Mouse (Mus musculus) hindbrain, postnatal 0 days (tissue): Measurements from ENCODE around the gene Ms4a4a. TPM values are rescaled to one million over a fixed set of nuclear protein-coding genes. Genes with fewer than 3 reads are reported as not detected.
A peak's percentile ranks its signal among the peaks of the same experiment; 100 is the strongest.

Source experiments
- ATAC-seq: fragments of 200-750 bp; cut with Nextera tagmentation; 2 replicates; pipeline ENCODE4 v1.8.0; 2017; ENCODE audit warnings: mild to moderate bottlenecking, moderate TSS enrichment, moderate library complexity
- DNase-seq: peaks from one replicate; pipeline ENCODE4 v3.0.0-alpha.2; 2015; ENCODE audit warnings: low spot score
- H3K27ac ChIP-seq: fragments of 300-500 bp; sonication (generic); 2 replicates; pipeline ENCODE4 v1.5.1; 2014; ENCODE audit warnings: mild to moderate bottlenecking
- H3K27me3 ChIP-seq: fragments of 300-500 bp; sonication (generic); 2 replicates; pipeline ENCODE4 v1.6.1; 2014; ENCODE audit warnings: low read length, mixed read lengths; ENCODE audit not compliant: insufficient read depth
- H3K36me3 ChIP-seq: fragments of 300-500 bp; sonication (generic); 2 replicates; pipeline ENCODE4 v1.6.1; 2014; ENCODE audit warnings: low read length, mixed read lengths; ENCODE audit not compliant: insufficient read depth
- H3K4me1 ChIP-seq: fragments of 300-500 bp; sonication (generic); 2 replicates; pipeline ENCODE4 v1.6.1; 2014; ENCODE audit warnings: antibody characterized with exemption, low read length, mixed read lengths; ENCODE audit not compliant: insufficient read depth
- H3K4me2 ChIP-seq: fragments of 300-500 bp; sonication (generic); 2 replicates; pipeline ENCODE4 v1.6.1; 2014; ENCODE audit warnings: low read depth, mild to moderate bottlenecking, low read length, moderate library complexity, mixed read lengths
- H3K4me3 ChIP-seq: fragments of 300-500 bp; sonication (generic); 2 replicates; pipeline ENCODE4 v1.5.1; 2014; ENCODE audit warnings: low read length
- H3K9ac ChIP-seq: fragments of 300-500 bp; sonication (generic); replicated peaks from 2 replicates; pipeline ENCODE4 v1.6.1; 2014; ENCODE audit warnings: mild to moderate bottlenecking, low read length, moderate library complexity, mixed read lengths
- H3K9me3 ChIP-seq: fragments of 300-500 bp; sonication (generic); 2 replicates; pipeline ENCODE4 v1.6.1; 2016; ENCODE audit warnings: low read length, mixed read lengths
- CTCF ChIP-seq: IDR thresholded peaks from 2 replicates; pipeline ENCODE4 v1.5.1; 2016; ENCODE audit warnings: antibody characterized with exemption, control low read depth, low read depth
- WGBS: fragments of 180-500 bp; shearing (Covaris S2); extraction: QIAGEN DNeasy Blood & Tissue Kit; methylation state at CpG from one replicate; pipeline ENCODE4 v1.1.7; 2014; 5-methylcytosine and 5-hydroxymethylcytosine counted together
- polyA plus RNA-seq: library from polyadenylated mRNA; unstranded; fragments of >200 nt; fragmentation: Nextera tagmentation; extraction: Ambion mirVana; gene quantifications from 2 replicates; pipeline ENCODE4 v1.2.1, GENCODE M21; 2015
- total RNA-seq: library from RNA; depleted of rRNA; stranded (reverse); fragments of >200 nt; gene quantifications from 2 replicates; pipeline ENCODE4 v1.2.3, GENCODE M21; 2014

Gene Ms4a4a
- total and polyA plus RNA-seq, 2 experiments from 2014 or later: 1.5 to 2.1 TPM

DNA sequence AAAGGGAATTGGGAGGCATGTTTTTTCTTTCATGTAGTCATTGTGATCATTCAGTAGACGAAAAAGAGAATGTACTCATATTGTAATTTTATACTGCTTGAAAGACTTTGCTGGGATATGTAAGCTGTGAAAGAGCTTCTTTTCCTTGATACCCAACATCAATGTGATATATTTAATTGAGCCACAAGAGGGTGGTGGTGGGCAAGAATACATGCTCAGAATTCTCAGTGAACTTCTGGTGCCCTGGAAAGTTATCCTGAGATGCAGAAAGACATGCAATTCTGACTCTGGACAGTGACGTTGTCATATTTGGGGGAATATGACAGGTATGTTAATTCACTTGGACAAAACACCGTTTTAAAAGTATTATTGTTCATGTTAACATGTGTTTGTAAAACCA is 15.2 kb upstream of the Ms4a4a start:
- no peak overlapping the region for H3K9ac ChIP-seq
- H3K27ac ChIP-seq: no peak overlapping the region
- ATAC-seq: no peak
- no peaks in the 10 kb centered on the region for H3K27me3 ChIP-seq
- DNase-seq: peak; percentile 42
- H3K9me3 ChIP-seq: no peaks in the 10 kb centered on the region
- no peaks in the 10 kb centered on the region for H3K4me1 ChIP-seq
- H3K4me2 ChIP-seq: no peak overlapping the region
- peak; percentile 62 for TF ChIP-seq CTCF
- 62% methylated on average over 3 of the region's 3 CpGs for WGBS
- H3K36me3 ChIP-seq: no peaks in the 10 kb centered on the region
- no peak overlapping the region for H3K4me3 ChIP-seq

DNA sequence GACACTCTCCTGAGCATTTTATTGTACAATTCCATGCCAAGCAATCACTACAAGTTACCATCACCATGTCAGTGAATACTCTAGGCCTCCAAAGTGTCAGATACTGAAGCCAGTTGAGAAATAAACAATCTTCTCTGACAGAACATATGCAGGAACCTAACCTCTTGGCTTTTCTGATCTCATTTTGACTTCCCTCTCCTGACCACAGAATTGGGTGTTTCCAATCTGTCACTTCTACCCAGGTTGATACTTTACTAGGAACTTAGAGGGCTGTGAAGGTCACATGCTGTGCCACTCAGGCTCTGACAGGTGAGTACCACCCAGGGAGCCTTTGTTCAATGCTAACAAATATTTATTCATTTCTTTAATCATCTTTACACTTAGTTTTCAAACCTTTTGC is 13.3 kb upstream of the Ms4a4a start:
- no peak overlapping the region for H3K4me3 ChIP-seq
- H3K27ac ChIP-seq: no peak overlapping the region
- no peak overlapping the region for H3K4me2 ChIP-seq
- no peak for ATAC-seq
- no peaks in the 10 kb centered on the region for H3K27me3 ChIP-seq
- no peaks in the 10 kb centered on the region for H3K4me1 ChIP-seq
- no peak for TF ChIP-seq CTCF
- no peak for DNase-seq
- H3K9ac ChIP-seq: no peak overlapping the region
- H3K9me3 ChIP-seq: no peaks in the 10 kb centered on the region
- H3K36me3 ChIP-seq: no peaks in the 10 kb centered on the region

DNA sequence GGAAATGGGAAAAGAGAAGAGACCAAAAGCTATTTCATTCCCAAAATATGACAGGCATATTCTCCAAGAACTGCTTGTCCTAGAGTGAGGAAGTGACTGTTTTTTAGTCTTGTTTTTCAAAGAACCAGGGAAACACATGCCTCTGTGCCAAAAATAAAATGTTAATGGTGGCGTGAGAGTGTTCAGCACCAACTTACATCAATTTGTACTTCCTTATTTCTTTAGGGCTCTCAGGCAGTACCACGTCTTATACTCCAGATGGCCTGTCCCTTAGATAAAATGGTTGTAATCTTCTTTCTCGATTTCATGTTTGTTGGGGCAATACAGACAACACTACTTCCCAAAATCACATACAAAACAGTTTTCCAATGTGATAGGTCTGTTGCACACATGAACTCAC is 7.0 kb upstream of the Ms4a4a start:
- H3K36me3 ChIP-seq: no peaks in the 10 kb centered on the region
- no peak for DNase-seq
- H3K4me1 ChIP-seq: no peaks in the 10 kb centered on the region
- WGBS: 81% methylated on average over 3 of the region's 3 CpGs
- no peak overlapping the region for H3K4me2 ChIP-seq
- no peak overlapping the region for H3K27ac ChIP-seq
- no peaks in the 10 kb centered on the region for H3K9me3 ChIP-seq
- ATAC-seq: no peak
- H3K9ac ChIP-seq: no peak overlapping the region
- TF ChIP-seq CTCF: no peak
- H3K4me3 ChIP-seq: no peak overlapping the region
- no peaks in the 10 kb centered on the region for H3K27me3 ChIP-seq

GRCm38 (mm10) chr19:11371181-11371580 is 4.1 kb upstream of the Ms4a4a start:
- TF ChIP-seq CTCF: no peak

DNA sequence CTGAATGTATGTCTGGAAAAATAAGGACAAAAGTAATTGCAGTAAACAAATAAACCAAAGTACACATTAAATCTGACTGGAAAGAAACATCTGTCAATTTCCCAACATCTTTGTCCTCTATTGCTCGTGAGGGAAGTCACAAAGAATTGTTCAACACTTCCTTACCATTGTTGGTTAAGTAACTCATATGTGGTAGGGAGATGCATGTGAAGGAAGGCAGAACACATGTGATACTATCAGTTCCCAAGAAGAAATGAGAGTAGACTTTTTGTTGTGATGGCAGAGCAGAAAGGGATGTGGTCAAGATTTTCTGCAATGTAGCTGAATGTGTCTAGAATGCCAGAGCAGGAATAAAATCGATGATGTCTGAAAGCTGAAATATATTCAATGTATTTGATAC is 1.1 kb downstream of the Ms4a4a start:
- Histone ChIP-seq H3K4me3 (no peak overlapping the region), H3K27ac (no peak overlapping the region), H3K9ac (no peak overlapping the region), H3K9me3 (no peaks in the 10 kb centered on the region), H3K36me3 (no peaks in the 10 kb centered on the region), H3K4me1 (no peaks in the 10 kb centered on the region), H3K27me3 (no peaks in the 10 kb centered on the region), H3K4me2 (no peak overlapping the region)
- no peak for ATAC-seq
- no peak for TF ChIP-seq CTCF
- WGBS: 79% methylated on average over 2 of the region's 2 CpGs
- no peak for DNase-seq

More at GRCm38 (mm10) chr19:11371181-11371580, 4.1 kb upstream of the Ms4a4a start:
- Histone ChIP-seq H3K9me3 (no peaks in the 10 kb centered on the region), H3K27ac (no peak overlapping the region), H3K27me3 (no peaks in the 10 kb centered on the region), H3K36me3 (no peaks in the 10 kb centered on the region), H3K9ac (no peak overlapping the region), H3K4me1 (no peaks in the 10 kb centered on the region), H3K4me2 (no peak overlapping the region), H3K4me3 (no peak overlapping the region)
- DNase-seq (no peak), ATAC-seq (no peak)

GRCm38 (mm10) chr19:11387109-11387508 is 11.8 kb downstream of the Ms4a4a start:
- H3K27me3 ChIP-seq: no peaks in the 10 kb centered on the region
- no peak overlapping the region for H3K9ac ChIP-seq
- 74% methylated on average over 2 of the region's 2 CpGs for WGBS
- DNase-seq (no peak), ATAC-seq (no peak)
- H3K4me2 ChIP-seq: no peak overlapping the region
- TF ChIP-seq CTCF: no peak
- H3K9me3 ChIP-seq: no peaks in the 10 kb centered on the region
- H3K27ac ChIP-seq: no peak overlapping the region
- no peaks in the 10 kb centered on the region for H3K36me3 ChIP-seq
- no peak overlapping the region for H3K4me3 ChIP-seq
- H3K4me1 ChIP-seq: no peaks in the 10 kb centered on the region

- no peak for DNase-seq
- no peak overlapping the region for H3K27ac ChIP-seq
- 85% methylated on average over 4 of the region's 4 CpGs for WGBS
- H3K4me3 ChIP-seq: no peak overlapping the region
- no peaks in the 10 kb centered on the region for H3K9me3 ChIP-seq
- H3K4me2 ChIP-seq: no peak overlapping the region
- no peak for TF ChIP-seq CTCF
- ATAC-seq: no peak
- no peaks in the 10 kb centered on the region for H3K27me3 ChIP-seq
- H3K36me3 ChIP-seq: no peaks in the 10 kb centered on the region
- H3K4me1 ChIP-seq: no peaks in the 10 kb centered on the region
- no peak overlapping the region for H3K9ac ChIP-seq
Observed at GRCm38 (mm10) chr19:11387685-11388084, 12.4 kb downstream of the Ms4a4a start.

- H3K4me1 ChIP-seq: no peaks in the 10 kb centered on the region
- DNase-seq (no peak), ATAC-seq (no peak)
- no peaks in the 10 kb centered on the region for H3K27me3 ChIP-seq
- no peaks in the 10 kb centered on the region for H3K36me3 ChIP-seq
- 81% methylated on average over 2 of the region's 2 CpGs for WGBS
- no peak overlapping the region for H3K27ac ChIP-seq
- TF ChIP-seq CTCF: no peak
- no peak overlapping the region for H3K4me3 ChIP-seq
- no peak overlapping the region for H3K4me2 ChIP-seq
- H3K9me3 ChIP-seq: no peaks in the 10 kb centered on the region
- H3K9ac ChIP-seq: no peak overlapping the region
Observed at GRCm38 (mm10) chr19:11388949-11389348, 13.6 kb downstream of the Ms4a4a start.
